Mouse (Mus musculus) c-Kit-positive CD71-negative TER-119-negative erythroid progenitor cells, embryonic 14.5 days (primary cell): ENCODE results near the gene Olfr1252.

Experiments
- DNase-seq: peaks from one replicate; pipeline ENCODE4 v3.0.0-alpha.2; 2013; ENCODE audit warnings: low read depth

Gene Olfr1252

GRCm38 (mm10) chr2:89724912-89725311, at the start of gene Olfr1252:
TSS of gene Olfr1252 (minus strand) at chr2:89725012.
- no peak for DNase-seq

- DNase-seq, result no peak
Observed at GRCm38 (mm10) chr2:89756990-89757389, 32.2 kb upstream of the Olfr1252 start, which contains the start of gene Olfr1253. TSS of gene Olfr1253 (minus strand) at chr2:89757090.

GRCm38 (mm10) chr2:89691980-89692379, 32.8 kb downstream of the Olfr1252 start:
- DNase-seq, result no peak

- no peak for DNase-seq
Observed at GRCm38 (mm10) chr2:89671836-89672235, 53.0 kb downstream of the Olfr1252 start, which contains the start of gene Olfr1251. TSS of gene Olfr1251 (minus strand) at chr2:89671936.
